Mouse (Mus musculus) erythroblast, embryonic 14.5 days (primary cell): ENCODE measurements around the gene Cntnap1. TPM values are rescaled to one million over a fixed set of nuclear protein-coding genes. Genes with fewer than 3 reads are reported as not detected.
"Not testable (repeated sequence)": the region's sequence is repeated elsewhere in the genome, so short reads cannot be mapped to it uniquely, and the experiment has no call there.

Experiments used
- H3K27me3 ChIP-seq: 2 replicates; pipeline ENCODE4 v1.6.1; 2012; ENCODE audit warnings: inconsistent platforms; ENCODE audit not compliant: control insufficient read depth
- H3K36me3 ChIP-seq: 2 replicates; pipeline ENCODE4 v1.6.1; 2012; ENCODE audit warnings: mild to moderate bottlenecking, inconsistent platforms; ENCODE audit not compliant: control insufficient read depth
- H3K4me1 ChIP-seq: 2 replicates; pipeline ENCODE4 v1.6.1; 2012; ENCODE audit warnings: inconsistent platforms; ENCODE audit not compliant: control insufficient read depth
- H3K4me3 ChIP-seq: replicated peaks from 2 replicates; pipeline ENCODE3; 2012; ENCODE audit warnings: moderate library complexity, mild to moderate bottlenecking, inconsistent platforms
- H3K9me3 ChIP-seq: 2 replicates; pipeline ENCODE4 v1.6.1; 2012; ENCODE audit warnings: low read length, inconsistent platforms, mixed read lengths; ENCODE audit not compliant: control insufficient read depth
- GATA1 ChIP-seq: IDR thresholded peaks from 2 replicates; pipeline ENCODE4 v1.6.1; 2012; ENCODE audit warnings: low read length, inconsistent platforms, mixed read lengths
- TAL1 ChIP-seq: IDR thresholded peaks from 3 replicates; pipeline ENCODE4 v1.6.1; 2012; ENCODE audit warnings: low read length, inconsistent platforms, mixed read lengths
- polyA plus RNA-seq: library from polyadenylated mRNA; stranded (reverse); fragments of >175 nt; gene quantifications from 2 replicates; pipeline ENCODE4 v1.2.3, GENCODE M21; 2012

The Cntnap1 gene
- polyA plus RNA-seq = 0.01 TPM in 1 of 2 replicates, not detected in the other

- TF ChIP-seq GATA1 (no peak), TAL1 (no peak)
- Histone ChIP-seq H3K9me3 (peaks cover 16% of the 10 kb centered on the region; the same call in 1 of the 2 replicates), H3K36me3 (peaks cover 5% of the 10 kb centered on the region; the same call in 1 of the 2 replicates), H3K4me1 (peaks cover 35% of the 10 kb centered on the region), H3K27me3 (peaks cover 100% of the 10 kb centered on the region), H3K4me3 (peak within 1 kb of the TSS; percentile 60)
Measured at GRCm38 (mm10) chr11:101170354-101170810, at the start of gene Cntnap1. Cntnap1 (plus strand) TSS chr11:101170523.

DNA sequence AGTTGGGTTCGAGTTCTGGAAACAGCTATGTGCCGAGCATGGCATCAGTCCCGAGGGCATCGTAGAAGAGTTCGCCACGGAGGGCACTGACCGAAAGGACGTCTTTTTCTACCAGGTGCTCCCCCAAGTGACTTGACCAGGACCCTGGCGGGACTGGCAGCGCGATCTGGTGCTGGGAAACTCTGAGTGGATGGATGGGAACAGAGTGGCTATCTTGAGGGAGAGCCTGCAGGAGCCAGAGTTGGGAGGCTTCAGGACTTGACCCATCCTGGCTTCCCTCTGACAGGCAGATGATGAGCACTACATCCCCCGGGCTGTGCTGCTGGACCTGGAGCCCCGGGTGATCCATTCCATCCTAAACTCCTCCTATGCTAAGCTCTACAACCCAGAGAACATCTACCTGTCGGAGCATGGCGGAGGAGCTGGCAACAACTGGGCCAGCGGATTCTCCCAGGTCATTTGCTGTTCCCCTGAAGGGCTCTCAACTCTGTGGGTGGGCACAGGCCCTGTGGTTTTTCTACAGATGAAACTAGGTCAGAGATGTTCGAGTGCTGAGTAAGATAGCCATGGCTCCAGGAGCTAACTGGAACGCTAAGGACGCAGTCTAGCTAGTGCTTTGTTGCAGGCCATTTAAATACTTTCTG lies 49.7 kb upstream of the Cntnap1 start:
- Histone ChIP-seq H3K27me3 (no peaks in the 10 kb centered on the region), H3K36me3 (peaks cover 66% of the 10 kb centered on the region), H3K4me3 (peak overlapping the region; percentile 88), H3K9me3 (no peaks in the 10 kb centered on the region), H3K4me1 (peaks cover 51% of the 10 kb centered on the region)
- TF ChIP-seq GATA1 (no peak), TAL1 (no peak)

- H3K9me3 ChIP-seq, H3K4me3 ChIP-seq, H3K27me3 ChIP-seq: not testable (repeated sequence)
- peaks cover 63% of the 10 kb centered on the region for H3K36me3 ChIP-seq
- peaks cover 26% of the 10 kb centered on the region for H3K4me1 ChIP-seq
Measured at GRCm38 (mm10) chr11:101124494-101124893, 45.8 kb upstream of the Cntnap1 start.

DNA sequence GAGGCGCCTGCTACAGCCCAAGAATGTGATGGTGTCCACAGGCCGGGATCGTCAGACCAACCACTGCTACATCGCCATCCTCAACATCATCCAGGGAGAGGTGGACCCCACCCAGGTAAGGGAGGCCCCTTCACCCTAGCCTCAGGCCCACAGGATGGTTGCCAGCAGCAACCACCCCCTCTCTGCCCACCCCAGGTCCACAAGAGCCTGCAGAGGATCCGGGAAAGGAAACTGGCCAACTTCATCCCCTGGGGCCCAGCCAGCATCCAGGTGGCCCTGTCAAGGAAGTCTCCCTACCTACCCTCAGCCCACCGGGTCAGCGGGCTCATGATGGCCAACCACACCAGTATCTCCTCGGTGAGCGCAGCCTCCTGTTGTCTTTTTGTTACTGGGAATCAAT lies 45.3 kb upstream of the Cntnap1 start:
- Histone ChIP-seq H3K4me1 (peaks cover 27% of the 10 kb centered on the region), H3K36me3 (peaks cover 63% of the 10 kb centered on the region)
- not testable (repeated sequence) for H3K4me3 ChIP-seq, H3K27me3 ChIP-seq, H3K9me3 ChIP-seq

GRCm38 (mm10) chr11:101127075-101127474 lies 43.2 kb upstream of the Cntnap1 start:
- no peak for TF ChIP-seq TAL1
- no peak for TF ChIP-seq GATA1

GRCm38 (mm10) chr11:101128996-101129577 lies 41.2 kb upstream of the Cntnap1 start:
- peaks cover 6% of the 10 kb centered on the region for H3K27me3 ChIP-seq
- H3K9me3 ChIP-seq = peaks cover 8% of the 10 kb centered on the region
- H3K4me1 ChIP-seq = peaks cover 19% of the 10 kb centered on the region
- no peak overlapping the region for H3K4me3 ChIP-seq
- H3K36me3 ChIP-seq = peaks cover 33% of the 10 kb centered on the region
- TF ChIP-seq GATA1 (no peak), TAL1 (no peak)

More at GRCm38 (mm10) chr11:101127075-101127474, 43.2 kb upstream of the Cntnap1 start:
- Histone ChIP-seq H3K27me3 (peaks cover 6% of the 10 kb centered on the region), H3K4me1 (peaks cover 24% of the 10 kb centered on the region), H3K9me3 (peaks cover 8% of the 10 kb centered on the region), H3K36me3 (peaks cover 53% of the 10 kb centered on the region), H3K4me3 (no peak overlapping the region)

- Histone ChIP-seq H3K4me3 (no peak overlapping the region), H3K9me3 (peaks cover 8% of the 10 kb centered on the region), H3K4me1 (peaks cover 19% of the 10 kb centered on the region), H3K27me3 (peaks cover 9% of the 10 kb centered on the region), H3K36me3 (peaks cover 22% of the 10 kb centered on the region)
- TF ChIP-seq TAL1 = no peak
Measured at GRCm38 (mm10) chr11:101130056-101130756, 40.1 kb upstream of the Cntnap1 start.

DNA sequence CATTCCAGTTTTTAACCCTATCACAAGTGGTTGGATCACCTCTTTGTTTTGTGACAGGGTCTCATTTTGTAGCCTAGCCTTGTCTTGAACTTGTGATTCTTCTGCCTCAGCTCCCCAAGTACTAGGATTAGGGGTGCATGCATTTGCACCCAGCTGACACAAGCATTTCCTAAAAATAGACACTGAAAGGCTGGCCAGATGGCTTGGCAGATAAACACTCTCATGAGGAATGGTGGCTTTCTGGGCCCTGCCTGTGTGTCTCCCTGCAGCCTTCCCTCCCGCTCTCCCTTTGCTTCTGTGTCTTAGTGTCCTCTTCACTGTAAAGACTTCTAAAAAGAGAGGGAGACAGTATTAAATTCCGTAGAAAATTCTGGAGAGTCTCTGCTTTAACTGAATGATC lies 39.1 kb upstream of the Cntnap1 start:
- H3K9me3 ChIP-seq = peaks cover 8% of the 10 kb centered on the region
- peaks cover 12% of the 10 kb centered on the region for H3K36me3 ChIP-seq
- peaks cover 19% of the 10 kb centered on the region for H3K4me1 ChIP-seq
- H3K4me3 ChIP-seq = no peak overlapping the region
- H3K27me3 ChIP-seq = peaks cover 9% of the 10 kb centered on the region
- no peak for TF ChIP-seq GATA1
- 0 out of 3 replicates have a peak, but pooled peaks have one; percentile 18 for TF ChIP-seq TAL1

DNA sequence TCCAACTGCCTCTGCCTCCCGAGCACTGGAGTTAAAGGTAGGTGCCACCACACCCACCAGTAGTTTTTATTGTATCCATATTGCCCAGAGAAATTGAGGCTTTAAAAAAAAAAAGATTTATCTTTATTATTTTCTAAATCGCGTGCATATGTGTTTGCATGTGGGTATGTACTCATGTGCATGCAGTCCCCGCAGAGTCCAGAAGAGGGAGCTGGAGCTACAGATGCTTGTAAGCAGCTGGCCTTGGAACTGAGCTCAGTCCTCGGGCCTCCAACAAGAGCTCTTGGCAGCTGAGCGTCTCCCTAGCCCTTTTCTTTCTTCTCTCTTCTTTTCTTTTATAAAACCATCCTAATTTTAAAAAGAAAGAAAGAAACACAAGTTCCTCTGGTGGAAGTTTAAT lies 38.6 kb upstream of the Cntnap1 start:
- Histone ChIP-seq H3K36me3 (peaks cover 7% of the 10 kb centered on the region), H3K27me3 (peaks cover 9% of the 10 kb centered on the region), H3K9me3 (peaks cover 5% of the 10 kb centered on the region), H3K4me1 (peaks cover 19% of the 10 kb centered on the region), H3K4me3 (no peak overlapping the region)
- TF ChIP-seq TAL1 (no peak), GATA1 (no peak)
